Mouse (Mus musculus): ENCODE measurements around the gene Pprc1. TPM values are rescaled to one million over a fixed set of nuclear protein-coding genes. Genes with fewer than 3 reads are reported as not detected.

Gene Pprc1
- polyA plus RNA-seq, 1 experiment from 2014 or later = 55.2 TPM

DNA sequence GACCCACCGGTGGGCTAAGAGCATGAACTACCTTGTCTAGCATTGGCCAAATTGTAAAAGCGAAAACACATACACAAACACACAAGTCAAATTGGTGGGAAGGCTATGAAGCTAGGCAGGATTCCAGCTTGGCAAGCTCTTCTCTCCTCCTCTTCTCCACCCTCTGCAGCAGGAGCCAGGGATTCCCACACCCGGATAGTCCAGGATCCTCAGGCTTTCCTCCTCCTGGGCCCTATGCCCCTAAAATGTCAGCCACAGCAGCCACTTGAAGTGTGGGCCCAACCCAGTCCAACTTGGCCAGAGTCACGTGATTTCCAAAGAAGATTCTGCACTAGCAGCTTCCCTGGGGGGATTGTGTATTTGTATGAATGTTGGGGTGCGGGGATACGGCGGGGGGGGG lies 1.3 kb upstream of the Pprc1 start:
- Histone ChIP-seq H3K4me3 (ENCODE audit: low read depth, low read length) (peak overlapping the region; percentile 78), H3K9ac (ENCODE audit: low read length) (no peak overlapping the region), H3K36me3 (ENCODE audit: control insufficient read depth, insufficient read depth, low read length) (no peaks in the 10 kb centered on the region), H3K27ac (replicated peaks; ENCODE audit: low read depth, low read length) (peak overlapping the region; percentile 95), H3K9me3 (ENCODE audit: control insufficient read depth, low read length) (no peaks in the 10 kb centered on the region), H3K4me2 (ENCODE audit: low read depth, severe bottlenecking) (peak overlapping the region; percentile 47), H3K4me1 (ENCODE audit: control insufficient read depth, insufficient read depth, low read length) (peaks cover 38% of the 10 kb centered on the region), H3K27me3 (ENCODE audit: control insufficient read depth, insufficient read depth, low read length) (no peaks in the 10 kb centered on the region)
- DNase-seq (ENCODE audit: low spot score) (no peak), ATAC-seq (ENCODE audit: insufficient number of reproducible peaks, low FRiP score, low TSS enrichment, low read depth) (no peak)
- WGBS = 64% methylated on average over 7 of the region's 7 CpGs

DNA sequence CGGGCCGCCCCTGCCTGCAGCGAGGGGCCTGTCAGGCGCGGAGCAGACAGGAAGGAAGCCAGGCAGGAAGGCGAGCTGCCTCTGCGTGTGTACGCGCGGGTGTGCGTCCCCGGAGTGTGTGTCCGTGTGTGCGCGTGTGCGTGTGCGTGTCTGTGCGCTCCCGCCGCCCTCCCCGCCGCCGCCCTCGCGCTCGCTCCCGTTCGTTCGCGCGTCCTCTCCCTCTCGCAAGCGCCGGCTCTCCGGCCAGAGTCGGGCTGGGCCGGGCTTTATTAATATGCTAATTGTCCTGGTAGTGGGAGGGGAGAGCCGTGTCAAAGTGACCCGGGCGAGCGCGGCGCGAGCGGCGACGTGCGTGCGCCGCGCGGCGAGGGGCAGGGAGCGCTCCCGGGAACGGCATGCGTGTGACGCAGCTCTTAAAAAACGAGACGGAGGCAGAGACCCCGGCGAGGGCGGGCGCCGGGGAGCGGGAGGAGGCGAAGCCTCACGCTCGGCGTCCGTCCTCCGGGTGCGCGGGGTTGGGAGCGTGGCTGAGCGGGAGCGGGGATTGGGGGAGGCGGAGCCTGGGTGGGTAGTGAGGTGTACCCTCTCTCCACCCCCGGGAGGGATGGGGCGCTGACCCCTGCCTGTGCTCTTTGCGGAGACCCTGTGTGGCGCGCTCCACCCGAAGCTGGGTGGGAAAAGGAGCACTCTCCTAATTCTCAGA lies 458 bp downstream of the Pprc1 start, which contains the start of gene Ldb1:
Gene Ldb1, minus strand, starts transcription at position 222 of the 703 bp plus-strand sequence.
- under 1% methylated on average over 80 of the region's 84 CpGs for WGBS
- H3K9me3 ChIP-seq (ENCODE audit: control insufficient read depth, low read length) = no peaks in the 10 kb centered on the region

DNA sequence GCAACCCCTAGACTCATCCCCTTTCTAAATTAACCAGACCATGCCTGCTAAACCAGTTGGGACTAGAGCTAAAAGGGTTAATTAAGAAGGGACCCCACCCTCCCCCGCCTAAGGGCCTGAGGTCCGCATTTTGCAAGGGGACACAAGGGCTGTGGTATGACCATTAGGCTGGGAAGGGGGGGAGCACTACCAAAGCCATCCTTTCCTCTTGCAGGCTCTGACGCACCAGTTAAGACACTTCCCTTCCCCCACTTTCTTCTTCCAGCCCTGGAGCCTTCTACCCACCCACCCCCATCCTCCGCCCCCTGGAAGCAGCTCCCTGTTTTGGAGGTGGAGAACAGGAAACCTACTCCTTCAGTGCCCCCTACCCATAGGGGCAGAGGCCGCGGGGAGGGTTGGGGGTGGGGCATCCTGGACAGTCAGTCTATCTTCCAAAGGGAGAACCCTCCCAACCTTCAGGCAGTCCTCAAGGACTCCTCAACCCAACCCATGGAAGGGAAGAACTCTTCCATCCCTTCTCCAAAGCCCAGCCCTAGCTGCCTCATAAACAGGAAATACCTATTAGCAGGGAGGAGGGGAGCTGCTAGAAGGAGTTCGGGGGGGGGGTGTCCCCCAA lies 1.1 kb downstream of the Pprc1 start:
- WGBS = 0% methylated on average over 7 of the region's 7 CpGs
- H3K9me3 ChIP-seq (ENCODE audit: control insufficient read depth, low read length) = no peaks in the 10 kb centered on the region
- H3K9ac ChIP-seq (ENCODE audit: low read length) = peak overlapping the region; percentile 97
- peak overlapping the region; percentile 47 for H3K4me2 ChIP-seq (ENCODE audit: low read depth, severe bottlenecking)
- ATAC-seq (ENCODE audit: insufficient number of reproducible peaks, low FRiP score, low TSS enrichment, low read depth) (peak; percentile 27), DNase-seq (ENCODE audit: low spot score) (peak; percentile 63)
- H3K4me3 ChIP-seq (ENCODE audit: low read depth, low read length) = peak overlapping the region; percentile 78
- H3K27ac ChIP-seq (replicated peaks; ENCODE audit: low read depth, low read length) = peak overlapping the region; percentile 94
- H3K4me1 ChIP-seq (ENCODE audit: control insufficient read depth, insufficient read depth, low read length) = peaks cover 29% of the 10 kb centered on the region
- no peaks in the 10 kb centered on the region for H3K27me3 ChIP-seq (ENCODE audit: control insufficient read depth, insufficient read depth, low read length)
- no peaks in the 10 kb centered on the region for H3K36me3 ChIP-seq (ENCODE audit: control insufficient read depth, insufficient read depth, low read length)

More for the DNA sequence above, 458 bp downstream of the Pprc1 start, which contains the start of gene Ldb1:
- Histone ChIP-seq H3K4me3 (ENCODE audit: low read depth, low read length) (peak within 1 kb of the TSS; percentile 78), H3K9ac (ENCODE audit: low read length) (peak within 1 kb of the TSS; percentile 97), H3K27me3 (ENCODE audit: control insufficient read depth, insufficient read depth, low read length) (no peaks in the 10 kb centered on the region), H3K27ac (replicated peaks; ENCODE audit: low read depth, low read length) (peak within 1 kb of the TSS; percentile 94), H3K4me2 (ENCODE audit: low read depth, severe bottlenecking) (peak within 1 kb of the TSS; percentile 47), H3K36me3 (ENCODE audit: control insufficient read depth, insufficient read depth, low read length) (no peaks in the 10 kb centered on the region), H3K4me1 (ENCODE audit: control insufficient read depth, insufficient read depth, low read length) (peaks cover 35% of the 10 kb centered on the region)
- peak; percentile 60 for ATAC-seq (ENCODE audit: insufficient number of reproducible peaks, low FRiP score, low TSS enrichment, low read depth)
- peak; percentile 87 for DNase-seq (ENCODE audit: low spot score)

DNA sequence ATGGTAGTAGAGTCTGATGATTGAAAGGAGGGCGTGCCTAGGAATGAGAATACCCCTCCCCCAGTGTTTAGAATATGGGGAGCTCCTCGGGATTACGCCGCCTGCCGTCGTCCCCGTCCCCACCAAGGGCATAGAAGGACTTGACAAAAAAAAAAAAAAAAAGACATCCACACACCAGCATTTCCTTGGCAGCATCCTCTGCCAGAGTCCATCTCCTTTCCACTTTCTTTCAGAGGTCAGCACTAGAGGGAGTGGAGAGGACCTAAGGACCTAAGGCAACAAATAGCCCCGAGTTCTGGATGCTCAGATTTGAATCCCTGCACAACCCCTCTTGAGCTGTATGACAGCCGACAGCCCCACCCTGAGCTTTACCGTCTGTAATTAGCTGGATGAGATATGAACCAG lies 1.9 kb downstream of the Pprc1 start:
- H3K27me3 ChIP-seq (ENCODE audit: control insufficient read depth, insufficient read depth, low read length) = no peaks in the 10 kb centered on the region
- 0 out of 2 replicates have a peak overlapping the region, but pooled peaks have one; percentile 33 for H3K27ac ChIP-seq (replicated peaks; ENCODE audit: low read depth, low read length)
- H3K9me3 ChIP-seq (ENCODE audit: control insufficient read depth, low read length) = no peaks in the 10 kb centered on the region
- no peak overlapping the region for H3K4me3 ChIP-seq (ENCODE audit: low read depth, low read length)
- WGBS = 7% methylated on average over 10 of the region's 10 CpGs
- ATAC-seq (ENCODE audit: insufficient number of reproducible peaks, low FRiP score, low TSS enrichment, low read depth) = no peak
- no peaks in the 10 kb centered on the region for H3K36me3 ChIP-seq (ENCODE audit: control insufficient read depth, insufficient read depth, low read length)
- no peak overlapping the region for H3K9ac ChIP-seq (ENCODE audit: low read length)
- H3K4me1 ChIP-seq (ENCODE audit: control insufficient read depth, insufficient read depth, low read length) = peaks cover 24% of the 10 kb centered on the region
- no peak for DNase-seq (ENCODE audit: low spot score)
- H3K4me2 ChIP-seq (ENCODE audit: low read depth, severe bottlenecking) = peak overlapping the region; percentile 7; the same call in 1 of the 2 replicates

DNA sequence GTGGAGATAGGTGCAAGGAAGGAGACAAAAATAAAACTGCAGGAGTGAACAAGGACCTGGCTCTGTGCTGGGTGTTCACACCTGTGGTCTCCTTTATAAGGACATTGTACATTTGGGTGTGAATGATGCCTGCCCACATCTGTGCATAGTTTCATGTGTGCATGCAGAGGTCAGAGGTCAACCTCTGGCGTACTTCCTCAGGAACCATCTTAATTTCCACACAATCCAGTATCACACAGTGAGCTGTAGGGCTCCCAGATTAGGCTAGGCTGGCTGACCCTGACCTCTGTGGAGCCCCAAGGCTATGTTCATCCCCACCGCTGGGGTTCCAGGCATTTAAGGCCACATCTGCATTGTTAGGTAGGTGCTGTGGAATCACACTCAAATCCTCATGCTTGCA lies 2.7 kb downstream of the Pprc1 start:
- Histone ChIP-seq H3K4me3 (ENCODE audit: low read depth, low read length) (no peak overlapping the region), H3K4me2 (ENCODE audit: low read depth, severe bottlenecking) (no peak overlapping the region), H3K9me3 (ENCODE audit: control insufficient read depth, low read length) (no peaks in the 10 kb centered on the region), H3K9ac (ENCODE audit: low read length) (no peak overlapping the region), H3K27ac (replicated peaks; ENCODE audit: low read depth, low read length) (no peak overlapping the region), H3K4me1 (ENCODE audit: control insufficient read depth, insufficient read depth, low read length) (peaks cover 18% of the 10 kb centered on the region), H3K27me3 (ENCODE audit: control insufficient read depth, insufficient read depth, low read length) (no peaks in the 10 kb centered on the region), H3K36me3 (ENCODE audit: control insufficient read depth, insufficient read depth, low read length) (no peaks in the 10 kb centered on the region)
- WGBS = 31% methylated on average over 2 of the region's 2 CpGs
- ATAC-seq (ENCODE audit: insufficient number of reproducible peaks, low FRiP score, low TSS enrichment, low read depth) (no peak), DNase-seq (ENCODE audit: low spot score) (no peak)

DNA sequence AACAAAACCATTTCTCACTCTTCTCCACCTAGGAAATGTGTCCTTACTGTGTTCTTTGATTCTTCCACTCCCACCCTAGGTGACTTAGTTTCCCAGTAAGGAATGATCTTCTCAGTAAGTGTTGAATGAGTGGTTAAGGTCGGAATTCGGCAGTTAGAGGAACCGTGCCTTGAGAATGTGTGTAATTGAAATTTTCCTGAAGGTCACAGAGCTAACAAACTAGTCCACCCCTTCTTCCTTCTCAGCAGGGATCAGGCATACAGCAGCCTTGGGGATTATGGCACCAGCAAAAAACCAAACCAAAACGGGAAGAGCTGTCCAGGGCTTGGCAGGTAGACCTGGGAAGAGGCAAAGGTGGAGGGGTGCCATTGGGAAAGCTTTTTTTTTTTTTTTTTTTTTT lies 4.4 kb downstream of the Pprc1 start:
- no peak overlapping the region for H3K27ac ChIP-seq (replicated peaks; ENCODE audit: low read depth, low read length)
- no peak overlapping the region for H3K9ac ChIP-seq (ENCODE audit: low read length)
- peaks cover 5% of the 10 kb centered on the region for H3K4me1 ChIP-seq (ENCODE audit: control insufficient read depth, insufficient read depth, low read length)
- H3K4me3 ChIP-seq (ENCODE audit: low read depth, low read length) = no peak overlapping the region
- 64% methylated on average over 4 of the region's 4 CpGs for WGBS
- DNase-seq (ENCODE audit: low spot score) (no peak), ATAC-seq (ENCODE audit: insufficient number of reproducible peaks, low FRiP score, low TSS enrichment, low read depth) (no peak)
- H3K4me2 ChIP-seq (ENCODE audit: low read depth, severe bottlenecking) = no peak overlapping the region
- no peaks in the 10 kb centered on the region for H3K36me3 ChIP-seq (ENCODE audit: control insufficient read depth, insufficient read depth, low read length)
- H3K9me3 ChIP-seq (ENCODE audit: control insufficient read depth, low read length) = no peaks in the 10 kb centered on the region
- no peaks in the 10 kb centered on the region for H3K27me3 ChIP-seq (ENCODE audit: control insufficient read depth, insufficient read depth, low read length)

DNA sequence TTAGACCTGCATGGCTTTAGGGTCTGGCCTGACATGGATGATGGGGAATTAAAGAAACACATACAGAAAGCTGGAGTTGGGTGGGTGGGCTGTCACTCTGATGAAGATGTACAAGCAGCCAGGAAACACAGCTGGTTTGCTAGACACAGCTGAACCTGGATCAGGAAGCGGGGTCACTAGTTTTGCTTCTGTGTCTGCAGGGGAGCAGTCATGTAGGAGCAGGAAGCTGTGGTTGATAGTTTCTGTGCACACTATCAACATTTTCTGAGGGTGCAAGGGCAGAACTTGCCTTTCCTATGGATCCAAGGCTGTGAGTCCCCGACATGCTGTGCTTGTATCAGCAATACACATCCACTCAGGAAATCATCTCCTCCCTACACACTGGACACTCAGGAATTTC lies 5.8 kb downstream of the Pprc1 start:
- WGBS = 75% methylated on average over 2 of the region's 2 CpGs
- no peak overlapping the region for H3K4me2 ChIP-seq (ENCODE audit: low read depth, severe bottlenecking)
- H3K4me1 ChIP-seq (ENCODE audit: control insufficient read depth, insufficient read depth, low read length) = peaks cover 4% of the 10 kb centered on the region
- H3K9me3 ChIP-seq (ENCODE audit: control insufficient read depth, low read length) = no peaks in the 10 kb centered on the region
- H3K4me3 ChIP-seq (ENCODE audit: low read depth, low read length) = no peak overlapping the region
- no peaks in the 10 kb centered on the region for H3K27me3 ChIP-seq (ENCODE audit: control insufficient read depth, insufficient read depth, low read length)
- no peak overlapping the region for H3K27ac ChIP-seq (replicated peaks; ENCODE audit: low read depth, low read length)
- DNase-seq (ENCODE audit: low spot score) = no peak
- H3K36me3 ChIP-seq (ENCODE audit: control insufficient read depth, insufficient read depth, low read length) = no peaks in the 10 kb centered on the region
- no peak overlapping the region for H3K9ac ChIP-seq (ENCODE audit: low read length)
- no peak for ATAC-seq (ENCODE audit: insufficient number of reproducible peaks, low FRiP score, low TSS enrichment, low read depth)

DNA sequence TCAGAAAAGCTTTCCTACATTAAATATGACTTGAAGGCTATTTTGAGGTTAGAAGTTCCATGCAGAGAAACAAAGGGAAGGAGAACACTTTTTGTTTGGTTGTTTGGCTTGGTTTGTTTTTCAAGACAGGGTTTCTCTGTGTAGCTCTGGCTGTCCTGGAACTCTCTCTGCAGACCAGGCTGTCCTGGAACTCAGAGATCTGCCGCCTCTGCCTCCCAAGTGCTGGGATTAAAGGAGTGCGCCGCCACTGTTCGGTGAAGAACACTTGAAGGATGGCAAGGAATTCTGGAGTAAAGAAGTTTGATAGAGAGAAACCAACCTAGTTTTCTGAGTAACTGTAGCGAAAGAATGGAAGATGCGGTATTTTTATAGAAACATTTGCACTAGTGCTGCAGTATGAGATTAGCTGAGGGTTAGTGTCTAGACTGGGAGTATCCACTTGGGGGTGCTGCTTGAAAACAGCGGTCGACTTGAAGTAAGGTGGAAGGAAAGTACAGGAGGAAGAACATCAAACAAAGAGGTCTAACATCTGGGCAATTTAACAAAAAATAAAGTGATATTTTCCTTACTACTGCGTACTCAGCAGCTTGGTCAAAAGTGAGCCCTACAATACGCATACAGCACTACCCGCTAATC lies 11.2 kb downstream of the Pprc1 start:
- under 1% methylated on average over 11 of the region's 11 CpGs for WGBS
- 0 out of 2 replicates have a peak overlapping the region, but pooled peaks have one; percentile 32 for H3K9ac ChIP-seq (ENCODE audit: low read length)
- DNase-seq (ENCODE audit: low spot score) (peak; percentile 57), ATAC-seq (ENCODE audit: insufficient number of reproducible peaks, low FRiP score, low TSS enrichment, low read depth) (peak; percentile 63)
- H3K36me3 ChIP-seq (ENCODE audit: control insufficient read depth, insufficient read depth, low read length) = no peaks in the 10 kb centered on the region
- peak overlapping the region; percentile 30; the same call in 1 of the 2 replicates for H3K4me2 ChIP-seq (ENCODE audit: low read depth, severe bottlenecking)
- H3K9me3 ChIP-seq (ENCODE audit: control insufficient read depth, low read length) = no peaks in the 10 kb centered on the region
- no peaks in the 10 kb centered on the region for H3K27me3 ChIP-seq (ENCODE audit: control insufficient read depth, insufficient read depth, low read length)
- H3K4me1 ChIP-seq (ENCODE audit: control insufficient read depth, insufficient read depth, low read length) = 0 out of 2 replicates have a peak, but pooled peaks cover 6% of the 10 kb centered on the region
- peak overlapping the region; percentile 89 for H3K4me3 ChIP-seq (ENCODE audit: low read depth, low read length)
- no peak overlapping the region for H3K27ac ChIP-seq (replicated peaks; ENCODE audit: low read depth, low read length)

All from limb, embryonic 11.5 days (tissue).